In the genomic region with DNA sequence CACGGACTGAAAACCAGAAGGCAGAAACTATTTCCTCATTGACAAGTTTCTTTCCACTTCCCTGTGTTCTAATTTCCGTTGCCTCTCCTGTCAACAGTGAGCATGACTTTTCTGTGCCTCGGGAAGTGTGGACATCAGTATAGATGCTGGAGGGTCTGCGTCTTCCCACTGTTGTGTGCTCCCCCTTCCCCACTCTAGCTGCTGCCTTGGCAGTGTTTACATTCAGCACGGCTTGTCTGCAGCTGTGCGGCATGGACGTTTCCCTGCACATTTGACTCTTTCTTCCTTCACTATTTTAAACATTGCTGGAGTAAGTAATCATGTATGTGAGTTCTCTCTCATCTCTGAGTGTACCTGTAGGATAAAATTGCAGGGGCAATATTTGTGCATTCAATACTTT, we compare ENCODE assay signal across 15 mouse cellular contexts.
"Had no signal": no experiment of that assay in that cellular context is flagged by ENCODE, and none has a peak within 500 bp of the region (broad histone marks: within the 10 kb centered on the region; RNA-seq: fewer than 3 reads in every experiment).

No protein-coding gene starts in this region.

- DNase-seq: kidney, adult 2 months; kidney, postnatal 25 days; layer of hippocampus, adult 9-11 months; liver; liver, embryonic 13.5 days; liver, postnatal 0 days; lung, postnatal 36 days; right cerebral cortex, adult 18-20 months; right cerebral cortex, postnatal 25 days; thymus, postnatal 4 days had no signal

- H3K9me3 ChIP-seq: kidney, embryonic 15.5 days; limb, embryonic 12.5 days; liver, embryonic 13.5 days; midbrain, embryonic 13.5 days; neural tube, embryonic 15.5 days had no signal

- H3K4me1 ChIP-seq: liver, embryonic 13.5 days; midbrain, embryonic 13.5 days; neural tube, embryonic 15.5 days had no signal

- H3K4me2 ChIP-seq: kidney, embryonic 15.5 days; limb, embryonic 12.5 days; liver, embryonic 13.5 days; midbrain, embryonic 13.5 days; neural tube, embryonic 15.5 days had no signal

- ATAC-seq: liver, postnatal 0 days; midbrain, embryonic 13.5 days had no signal

- H3K9ac ChIP-seq: kidney, embryonic 15.5 days; limb, embryonic 12.5 days; liver, embryonic 13.5 days; liver, postnatal 0 days; midbrain, embryonic 13.5 days; neural tube, embryonic 15.5 days had no signal

- H3K27ac ChIP-seq: kidney, embryonic 15.5 days; limb, embryonic 12.5 days; liver, embryonic 13.5 days; midbrain, embryonic 13.5 days; neural tube, embryonic 15.5 days had no signal

- H3K4me3 ChIP-seq: kidney, embryonic 15.5 days; limb, embryonic 12.5 days; liver, embryonic 13.5 days; midbrain, embryonic 13.5 days; myocyte; neural tube, embryonic 15.5 days had no signal

- H3K36me3 ChIP-seq: kidney, embryonic 15.5 days; limb, embryonic 12.5 days; liver, embryonic 13.5 days; midbrain, embryonic 13.5 days; neural tube, embryonic 15.5 days had no signal

- H3K27me3 ChIP-seq: kidney, embryonic 15.5 days; limb, embryonic 12.5 days; liver, embryonic 13.5 days; midbrain, embryonic 13.5 days; neural tube, embryonic 15.5 days had no signal
